Mouse (Mus musculus): Measurements from ENCODE around the gene Gsta4. TPM values are rescaled to one million over a fixed set of nuclear protein-coding genes. Genes with fewer than 3 reads are reported as not detected.
"Not testable (repeated sequence)": the region's sequence is repeated elsewhere in the genome, so short reads cannot be mapped to it uniquely, and the experiment has no call there.

The Gsta4 gene
- polyA plus RNA-seq, 1 experiment, result 85.9 TPM

- no peak for TF ChIP-seq CTCF (IDR thresholded peaks at IDR 0.05; ENCODE audit: insufficient read depth, low read length)
- TF ChIP-seq POLR2A (IDR thresholded peaks at IDR 0.05; ENCODE audit: borderline replicate concordance, extremely low read depth, low read depth, low read length), result no peak
- WGBS, result 73% methylated on average over 10 of the region's 10 CpGs
Observed at GRCm38 (mm10) chr9:78163291-78163690, 19.3 kb upstream of the Gsta4 start.

GRCm38 (mm10) chr9:78164741-78165140, 17.8 kb upstream of the Gsta4 start:
- 85% methylated on average over 3 of the region's 3 CpGs for WGBS
- no peak overlapping the region for H3K4me3 ChIP-seq (replicated peaks; ENCODE audit: extremely low read depth, low read depth, low read length)
- TF ChIP-seq CTCF (IDR thresholded peaks at IDR 0.05; ENCODE audit: insufficient read depth, low read length), result no peak
- no peak for TF ChIP-seq POLR2A (IDR thresholded peaks at IDR 0.05; ENCODE audit: borderline replicate concordance, extremely low read depth, low read depth, low read length)
- DNase-seq, result no peak
- no peaks in the 10 kb centered on the region for H3K4me1 ChIP-seq (ENCODE audit: control insufficient read depth, insufficient read depth, low read length)

More at GRCm38 (mm10) chr9:78163291-78163690, 19.3 kb upstream of the Gsta4 start:
- DNase-seq, result no peak
- no peak overlapping the region for H3K4me3 ChIP-seq (replicated peaks; ENCODE audit: extremely low read depth, low read depth, low read length)
- H3K4me1 ChIP-seq (ENCODE audit: control insufficient read depth, insufficient read depth, low read length), result no peaks in the 10 kb centered on the region

- H3K4me3 ChIP-seq (replicated peaks; ENCODE audit: extremely low read depth, low read depth, low read length), result no peak overlapping the region
- no peak for DNase-seq
- TF ChIP-seq CTCF (IDR thresholded peaks at IDR 0.05; ENCODE audit: insufficient read depth, low read length) (no peak), POLR2A (IDR thresholded peaks at IDR 0.05; ENCODE audit: borderline replicate concordance, extremely low read depth, low read depth, low read length) (no peak)
- no peaks in the 10 kb centered on the region for H3K4me1 ChIP-seq (ENCODE audit: control insufficient read depth, insufficient read depth, low read length)
- 90% methylated on average over 6 of the region's 6 CpGs for WGBS
Observed at GRCm38 (mm10) chr9:78165454-78165853, 17.1 kb upstream of the Gsta4 start.

GRCm38 (mm10) chr9:78166694-78167452, 15.7 kb upstream of the Gsta4 start:
- WGBS, result 72% methylated on average over 19 of the region's 19 CpGs
- Histone ChIP-seq H3K4me3 (replicated peaks; ENCODE audit: extremely low read depth, low read depth, low read length) (no peak overlapping the region), H3K4me1 (ENCODE audit: control insufficient read depth, insufficient read depth, low read length) (no peaks in the 10 kb centered on the region)
- DNase-seq, result no peak
- TF ChIP-seq POLR2A (IDR thresholded peaks at IDR 0.05; ENCODE audit: borderline replicate concordance, extremely low read depth, low read depth, low read length), result no peak
- no peak for TF ChIP-seq CTCF (IDR thresholded peaks at IDR 0.05; ENCODE audit: insufficient read depth, low read length)

GRCm38 (mm10) chr9:78167453-78167969, 15.1 kb upstream of the Gsta4 start:
- TF ChIP-seq CTCF (IDR thresholded peaks at IDR 0.05; ENCODE audit: insufficient read depth, low read length) (no peak), POLR2A (IDR thresholded peaks at IDR 0.05; ENCODE audit: borderline replicate concordance, extremely low read depth, low read depth, low read length) (no peak)
- no peak for DNase-seq
- 89% methylated on average over 19 of the region's 19 CpGs for WGBS
- no peak overlapping the region for H3K4me3 ChIP-seq (replicated peaks; ENCODE audit: extremely low read depth, low read depth, low read length)
- no peaks in the 10 kb centered on the region for H3K4me1 ChIP-seq (ENCODE audit: control insufficient read depth, insufficient read depth, low read length)

- WGBS, result 89% methylated on average over 6 of the region's 6 CpGs
- TF ChIP-seq CTCF (IDR thresholded peaks at IDR 0.05; ENCODE audit: insufficient read depth, low read length) (peak; percentile 48), POLR2A (IDR thresholded peaks at IDR 0.05; ENCODE audit: borderline replicate concordance, extremely low read depth, low read depth, low read length) (no peak)
- DNase-seq, result no peak
Observed at GRCm38 (mm10) chr9:78168864-78169263, 13.7 kb upstream of the Gsta4 start.

GRCm38 (mm10) chr9:78174016-78174415, 8.6 kb upstream of the Gsta4 start:
- peaks cover 4% of the 10 kb centered on the region; the same call in 1 of the 2 replicates for H3K4me1 ChIP-seq (ENCODE audit: control insufficient read depth, insufficient read depth, low read length)
- no peak for DNase-seq
- TF ChIP-seq CTCF (IDR thresholded peaks at IDR 0.05; ENCODE audit: insufficient read depth, low read length) (no peak), POLR2A (IDR thresholded peaks at IDR 0.05; ENCODE audit: borderline replicate concordance, extremely low read depth, low read depth, low read length) (no peak)
- 62% methylated on average over 1 of the region's 1 CpGs for WGBS
- no peak overlapping the region for H3K4me3 ChIP-seq (replicated peaks; ENCODE audit: extremely low read depth, low read depth, low read length)

More at GRCm38 (mm10) chr9:78168864-78169263, 13.7 kb upstream of the Gsta4 start:
- no peak overlapping the region for H3K4me3 ChIP-seq (replicated peaks; ENCODE audit: extremely low read depth, low read depth, low read length)
- H3K4me1 ChIP-seq (ENCODE audit: control insufficient read depth, insufficient read depth, low read length), result no peaks in the 10 kb centered on the region

- not testable (repeated sequence) for H3K4me3 ChIP-seq (replicated peaks; ENCODE audit: extremely low read depth, low read depth, low read length); H3K4me1 ChIP-seq (ENCODE audit: control insufficient read depth, insufficient read depth, low read length); DNase-seq
- WGBS, result 32% methylated on average over 3 of the region's 3 CpGs
Observed at GRCm38 (mm10) chr9:78174925-78175276, 7.7 kb upstream of the Gsta4 start.

- no peak for TF ChIP-seq CTCF (IDR thresholded peaks at IDR 0.05; ENCODE audit: insufficient read depth, low read length)
- peak; percentile 99 for TF ChIP-seq POLR2A (IDR thresholded peaks at IDR 0.05; ENCODE audit: borderline replicate concordance, extremely low read depth, low read depth, low read length)
- under 1% methylated on average over 56 of the region's 58 CpGs for WGBS
- peak overlapping the region; percentile 85 for H3K4me3 ChIP-seq (replicated peaks; ENCODE audit: extremely low read depth, low read depth, low read length)
- DNase-seq, result peak; percentile 91
- H3K4me1 ChIP-seq (ENCODE audit: control insufficient read depth, insufficient read depth, low read length), result peaks cover 4% of the 10 kb centered on the region; the same call in 1 of the 2 replicates
Observed at GRCm38 (mm10) chr9:78175277-78176200, 7.0 kb upstream of the Gsta4 start.
